Mouse (Mus musculus) B cell, adult 67 days (primary cell): ENCODE data around the gene Slc2a13. TPM values are rescaled to one million over a fixed set of nuclear protein-coding genes. Genes with fewer than 3 reads are reported as not detected.

ENCODE experiments used
- total RNA-seq, 2 experiments: library from RNA; stranded (reverse); gene quantifications; 4 replicates each; pipeline ENCODE4 v1.2.4; 2023

The Slc2a13 gene
- under 1 TPM; 0.21 to 0.55 TPM for total RNA-seq

DNA sequence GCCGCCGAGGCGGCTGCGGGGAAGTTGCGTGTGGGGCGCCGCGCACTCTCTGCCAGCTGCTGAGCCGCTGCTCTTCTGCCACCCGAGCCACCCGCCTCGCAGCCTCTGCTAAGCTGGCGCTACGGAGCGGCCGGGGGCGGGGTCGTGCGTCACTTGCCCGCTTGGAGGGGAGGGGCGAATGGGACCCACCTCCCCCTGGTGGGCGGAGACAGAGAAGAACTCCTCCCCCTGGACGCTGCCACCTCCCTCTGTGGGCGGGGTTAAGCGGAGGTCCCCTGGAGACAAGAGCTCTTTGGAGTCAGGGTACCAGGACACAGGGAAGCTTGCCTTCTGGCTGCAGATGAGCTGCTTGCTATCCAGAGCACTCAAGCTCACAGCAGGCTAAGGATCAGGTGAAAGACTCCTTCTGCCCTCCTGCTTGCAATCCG, at the start of gene Slc2a13:
TSS of gene Slc2a13 (minus strand) at position 151 of the 428 bp plus-strand sequence.

Other genes with a start within 250 kb of the Slc2a13 start
- 100 to 1,000 TPM; 181 to 205 TPM for gene Lrrk2, start 99.9 kb upstream of the Slc2a13 start, total RNA-seq